Mouse (Mus musculus) intestine, embryonic 14.5 days (tissue): ENCODE data around the gene Pkd2. TPM values are rescaled to one million over a fixed set of nuclear protein-coding genes. Genes with fewer than 3 reads are reported as not detected.
A peak's percentile ranks its signal among the peaks of the same experiment; 100 is the strongest.
"Not testable (repeated sequence)": the region's sequence is repeated elsewhere in the genome, so short reads cannot be mapped to it uniquely, and the experiment has no call there.

ENCODE experiments used
- ATAC-seq: fragments of 200-750 bp; cut with Nextera tagmentation; replicated peaks from 2 replicates; pipeline ENCODE4 v1.8.0; 2017; ENCODE audit warnings: low read depth, moderate number of reproducible peaks, moderate TSS enrichment, moderate library complexity; ENCODE audit not compliant: low FRiP score, low TSS enrichment
- DNase-seq: peaks from one replicate; pipeline ENCODE4 v3.0.0-alpha.2; 2018; ENCODE audit warnings: low spot score
- H3K27ac ChIP-seq: fragments of 300-500 bp; sonication (generic); 2 replicates; pipeline ENCODE4 v1.5.1; 2014; ENCODE audit warnings: low read depth, mild to moderate bottlenecking, control low read depth
- H3K27me3 ChIP-seq: fragments of 300-500 bp; sonication (generic); replicated peaks from 2 replicates; pipeline ENCODE4 v1.6.1; 2014; ENCODE audit warnings: low read length, control low read depth; ENCODE audit not compliant: control insufficient read depth, insufficient read depth
- H3K36me3 ChIP-seq: fragments of 300-500 bp; sonication (generic); 2 replicates; pipeline ENCODE4 v1.6.1; 2014; ENCODE audit warnings: low read length, control low read depth; ENCODE audit not compliant: control insufficient read depth, insufficient read depth
- H3K4me1 ChIP-seq: fragments of 300-500 bp; sonication (generic); replicated peaks from 2 replicates; pipeline ENCODE4 v1.6.1; 2014; ENCODE audit warnings: low read length, control low read depth, mixed read lengths; ENCODE audit not compliant: control insufficient read depth, insufficient read depth
- H3K4me2 ChIP-seq: fragments of 300-500 bp; sonication (generic); 2 replicates; pipeline ENCODE4 v1.6.1; 2014; ENCODE audit warnings: low read length
- H3K4me3 ChIP-seq: fragments of 300-500 bp; sonication (generic); 2 replicates; pipeline ENCODE4 v1.5.1; 2014; ENCODE audit warnings: low read depth, low read length, control low read depth, mixed read lengths
- H3K9ac ChIP-seq: fragments of 300-500 bp; sonication (generic); 2 replicates; pipeline ENCODE4 v1.6.1; 2014; ENCODE audit warnings: mild to moderate bottlenecking, low read length
- H3K9me3 ChIP-seq: fragments of 300-500 bp; sonication (generic); 2 replicates; pipeline ENCODE4 v1.6.1; 2016; ENCODE audit warnings: low read length, control low read depth; ENCODE audit not compliant: control insufficient read depth
- WGBS: fragments of 180-500 bp; shearing (Covaris S2); extraction: QIAGEN DNeasy Blood & Tissue Kit; methylation state at CpG from one replicate; pipeline ENCODE4 v1.1.7; 2014; 5-methylcytosine and 5-hydroxymethylcytosine counted together
- polyA plus RNA-seq: library from polyadenylated mRNA; unstranded; fragments of >200 nt; fragmentation: Nextera tagmentation; extraction: Ambion mirVana; gene quantifications from 2 replicates; pipeline ENCODE4 v1.2.1, GENCODE M21; 2014

The Pkd2 gene
- polyA plus RNA-seq, 1 experiment from 2014 or later: 19.6 TPM

- Histone ChIP-seq H3K27ac (no peak overlapping the region), H3K4me2 (no peak overlapping the region), H3K27me3 (no peaks in the 10 kb centered on the region), H3K36me3 (no peaks in the 10 kb centered on the region), H3K9ac (no peak overlapping the region), H3K4me3 (no peak overlapping the region), H3K4me1 (no peaks in the 10 kb centered on the region; the same call in 1 of the 2 replicates), H3K9me3 (no peaks in the 10 kb centered on the region)
- ATAC-seq (no peak), DNase-seq (no peak)
- WGBS: 46% methylated on average over 6 of the region's 6 CpGs
Observed at GRCm38 (mm10) chr5:104433968-104434565, 25.2 kb upstream of the Pkd2 start.

GRCm38 (mm10) chr5:104434835-104435301, 24.4 kb upstream of the Pkd2 start, which contains the start of gene Spp1:
Spp1 (plus strand) TSS chr5:104435118.
- no peak within 1 kb of the TSS for H3K27ac ChIP-seq
- 56% methylated on average over 7 of the region's 7 CpGs for WGBS

GRCm38 (mm10) chr5:104436406-104437076, 22.7 kb upstream of the Pkd2 start:
- no peaks in the 10 kb centered on the region for H3K36me3 ChIP-seq
- no peak overlapping the region for H3K4me2 ChIP-seq
- no peak overlapping the region for H3K9ac ChIP-seq
- no peak overlapping the region for H3K27ac ChIP-seq
- ATAC-seq (no peak), DNase-seq (no peak)
- WGBS: 73% methylated on average over 7 of the region's 7 CpGs
- H3K4me1 ChIP-seq: no peaks in the 10 kb centered on the region; the same call in 1 of the 2 replicates
- H3K9me3 ChIP-seq: no peaks in the 10 kb centered on the region
- H3K4me3 ChIP-seq: no peak overlapping the region
- no peaks in the 10 kb centered on the region for H3K27me3 ChIP-seq

More at GRCm38 (mm10) chr5:104434835-104435301, 24.4 kb upstream of the Pkd2 start, which contains the start of gene Spp1:
- no peaks in the 10 kb centered on the region for H3K36me3 ChIP-seq
- no peak within 1 kb of the TSS for H3K4me2 ChIP-seq
- ATAC-seq: no peak
- H3K4me1 ChIP-seq: no peaks in the 10 kb centered on the region; the same call in 1 of the 2 replicates
- H3K9me3 ChIP-seq: no peaks in the 10 kb centered on the region
- H3K27me3 ChIP-seq: no peaks in the 10 kb centered on the region
- no peak within 1 kb of the TSS for H3K4me3 ChIP-seq
- no peak for DNase-seq
- H3K9ac ChIP-seq: no peak within 1 kb of the TSS

- H3K27me3 ChIP-seq: no peaks in the 10 kb centered on the region
- H3K4me2 ChIP-seq: no peak overlapping the region
- H3K27ac ChIP-seq: no peak overlapping the region
- no peak overlapping the region for H3K9ac ChIP-seq
- no peaks in the 10 kb centered on the region for H3K36me3 ChIP-seq
- no peak for ATAC-seq
- H3K4me3 ChIP-seq: no peak overlapping the region
- no peaks in the 10 kb centered on the region for H3K9me3 ChIP-seq
- DNase-seq: no peak
- 75% methylated on average over 6 of the region's 6 CpGs for WGBS
- no peaks in the 10 kb centered on the region for H3K4me1 ChIP-seq
Observed at GRCm38 (mm10) chr5:104442396-104442795, 16.9 kb upstream of the Pkd2 start.

- no peaks in the 10 kb centered on the region for H3K36me3 ChIP-seq
- no peak for ATAC-seq
- no peak overlapping the region for H3K27ac ChIP-seq
Observed at GRCm38 (mm10) chr5:104442850-104443249, 16.4 kb upstream of the Pkd2 start.

GRCm38 (mm10) chr5:104446156-104446555, 13.1 kb upstream of the Pkd2 start:
- Histone ChIP-seq H3K9me3 (no peaks in the 10 kb centered on the region), H3K27ac (no peak overlapping the region), H3K36me3 (no peaks in the 10 kb centered on the region), H3K4me1 (no peaks in the 10 kb centered on the region), H3K4me3 (no peak overlapping the region), H3K9ac (no peak overlapping the region), H3K4me2 (no peak overlapping the region), H3K27me3 (no peaks in the 10 kb centered on the region)
- 14% methylated on average over 3 of the region's 3 CpGs for WGBS
- 0 out of 2 replicates have a peak, but pooled peaks have one; percentile 55 for ATAC-seq
- no peak for DNase-seq

More at GRCm38 (mm10) chr5:104442850-104443249, 16.4 kb upstream of the Pkd2 start:
- Histone ChIP-seq H3K4me1 (no peaks in the 10 kb centered on the region), H3K4me2 (no peak overlapping the region), H3K4me3 (no peak overlapping the region), H3K9me3 (no peaks in the 10 kb centered on the region), H3K9ac (no peak overlapping the region), H3K27me3 (no peaks in the 10 kb centered on the region)
- DNase-seq: no peak
- WGBS: 70% methylated on average over 1 of the region's 1 CpGs

- H3K4me1 ChIP-seq, H3K9me3 ChIP-seq, H3K4me3 ChIP-seq, H3K27me3 ChIP-seq, H3K27ac ChIP-seq, H3K4me2 ChIP-seq, H3K9ac ChIP-seq, DNase-seq, H3K36me3 ChIP-seq, ATAC-seq: not testable (repeated sequence)
- WGBS: 24% methylated on average over 6 of the region's 6 CpGs
Observed at GRCm38 (mm10) chr5:104448346-104448745, 10.9 kb upstream of the Pkd2 start.

GRCm38 (mm10) chr5:104449491-104449890, 9.8 kb upstream of the Pkd2 start:
- no peak overlapping the region for H3K9ac ChIP-seq
- 42% methylated on average over 3 of the region's 3 CpGs for WGBS
- H3K27me3 ChIP-seq: no peaks in the 10 kb centered on the region
- no peak for ATAC-seq
- no peak for DNase-seq
- no peak overlapping the region for H3K4me3 ChIP-seq
- H3K4me1 ChIP-seq: no peaks in the 10 kb centered on the region
- H3K9me3 ChIP-seq: no peaks in the 10 kb centered on the region
- H3K4me2 ChIP-seq: 0 out of 2 replicates have a peak overlapping the region, but pooled peaks have one; percentile 8
- H3K36me3 ChIP-seq: no peaks in the 10 kb centered on the region
- no peak overlapping the region for H3K27ac ChIP-seq
